Mouse (Mus musculus) 3T3-L1 (cell line): ENCODE measurements around the gene Epha4.

ENCODE experiments used
- DNase-seq: peaks from one replicate; pipeline ENCODE4 v3.0.0-alpha.2; 2015; ENCODE audit warnings: low read depth, low spot score

Gene Epha4

GRCm38 (mm10) chr1:77514963-77515650, at the start of gene Epha4:
Gene Epha4 (minus strand): TSS chr1:77515088.
- DNase-seq: peak; percentile 86

GRCm38 (mm10) chr1:77556199-77556598, 41.3 kb upstream of the Epha4 start:
- no peak for DNase-seq

GRCm38 (mm10) chr1:77551927-77552326, 37.0 kb upstream of the Epha4 start:
- DNase-seq: no peak

GRCm38 (mm10) chr1:77545722-77546121, 30.8 kb upstream of the Epha4 start:
- no peak for DNase-seq

- no peak for DNase-seq
Observed at GRCm38 (mm10) chr1:77545035-77545434, 30.1 kb upstream of the Epha4 start.

GRCm38 (mm10) chr1:77544279-77544678, 29.4 kb upstream of the Epha4 start:
- DNase-seq: no peak

GRCm38 (mm10) chr1:77539945-77540344, 25.1 kb upstream of the Epha4 start:
- DNase-seq: no peak

- DNase-seq: peak; percentile 27
Observed at GRCm38 (mm10) chr1:77538559-77538958, 23.7 kb upstream of the Epha4 start.

GRCm38 (mm10) chr1:77535905-77536304, 21.0 kb upstream of the Epha4 start:
- DNase-seq: peak; percentile 87

- DNase-seq: no peak
Observed at GRCm38 (mm10) chr1:77532576-77533183, 17.8 kb upstream of the Epha4 start.

GRCm38 (mm10) chr1:77531934-77532575, 17.2 kb upstream of the Epha4 start:
- no peak for DNase-seq

- DNase-seq: no peak
Observed at GRCm38 (mm10) chr1:77525082-77525481, 10.2 kb upstream of the Epha4 start.

- DNase-seq: peak; percentile 32
Observed at GRCm38 (mm10) chr1:77523354-77523753, 8.5 kb upstream of the Epha4 start.

GRCm38 (mm10) chr1:77521640-77522539, 7.0 kb upstream of the Epha4 start:
- DNase-seq: no peak

GRCm38 (mm10) chr1:77518715-77519114, 3.8 kb upstream of the Epha4 start:
- no peak for DNase-seq

GRCm38 (mm10) chr1:77516203-77516991, 1.5 kb upstream of the Epha4 start:
- peak; percentile 82 for DNase-seq

GRCm38 (mm10) chr1:77515651-77515981, 728 bp upstream of the Epha4 start:
- peak; percentile 33 for DNase-seq

- peak; percentile 55 for DNase-seq
Observed at GRCm38 (mm10) chr1:77514325-77514962, 444 bp downstream of the Epha4 start.

GRCm38 (mm10) chr1:77513959-77514324, 946 bp downstream of the Epha4 start:
- no peak for DNase-seq

GRCm38 (mm10) chr1:77513411-77513941, 1.4 kb downstream of the Epha4 start:
- DNase-seq: peak; percentile 71
